Mouse (Mus musculus): Measurements from ENCODE around the gene Dhx29.

- TF ChIP-seq CTCF (IDR thresholded peaks at IDR 0.05; ENCODE audit: control insufficient read depth, insufficient read depth, insufficient replicate concordance, low read depth, low read length) (no peak), POLR2A (IDR thresholded peaks at IDR 0.05; ENCODE audit: control insufficient read depth, low read depth, low read length) (no peak)
These were observed 71.4 kb downstream of the Dhx29 start for GRCm38 (mm10) chr13:112998427-112999201.
